Mouse (Mus musculus) intestine, embryonic 15.5 days (tissue): ENCODE measurements around the gene Med8. TPM values are rescaled to one million over a fixed set of nuclear protein-coding genes. Genes with fewer than 3 reads are reported as not detected.

Experiments
- ATAC-seq: fragments of 200-750 bp; cut with Nextera tagmentation; 2 replicates; pipeline ENCODE4 v1.8.0; 2017; ENCODE audit warnings: moderate TSS enrichment, moderate library complexity
- H3K27ac ChIP-seq: fragments of 300-500 bp; sonication (generic); 2 replicates; pipeline ENCODE4 v1.5.1; 2015; ENCODE audit warnings: mild to moderate bottlenecking, inconsistent platforms
- H3K27me3 ChIP-seq: fragments of 300-500 bp; sonication (generic); replicated peaks from 2 replicates; pipeline ENCODE4 v1.6.1; 2015; ENCODE audit warnings: inconsistent platforms
- H3K36me3 ChIP-seq: fragments of 300-500 bp; sonication (generic); 2 replicates; pipeline ENCODE4 v1.6.1; 2015; ENCODE audit warnings: inconsistent platforms
- H3K4me1 ChIP-seq: fragments of 300-500 bp; sonication (generic); replicated peaks from 2 replicates; pipeline ENCODE4 v1.6.1; 2015; ENCODE audit warnings: inconsistent platforms
- H3K4me2 ChIP-seq: fragments of 300-500 bp; sonication (generic); replicated peaks from 2 replicates; pipeline ENCODE4 v1.6.1; 2015; ENCODE audit warnings: mild to moderate bottlenecking, inconsistent platforms
- H3K4me3 ChIP-seq: fragments of 300-500 bp; sonication (generic); replicated peaks from 2 replicates; pipeline ENCODE4 v1.5.1; 2015; ENCODE audit warnings: inconsistent platforms
- H3K9ac ChIP-seq: fragments of 300-500 bp; sonication (generic); 2 replicates; pipeline ENCODE4 v1.6.1; 2015; ENCODE audit warnings: inconsistent platforms
- H3K9me3 ChIP-seq: fragments of 300-500 bp; sonication (generic); 2 replicates; pipeline ENCODE4 v1.6.1; 2016; ENCODE audit warnings: inconsistent platforms
- whole genome bisulfite sequencing: fragments of 180-500 bp; shearing (Covaris S2); methylation state at CpG from one replicate; pipeline ENCODE4 v1.1.7; 2015; 5-methylcytosine and 5-hydroxymethylcytosine counted together
- polyA plus RNA-seq: library from polyadenylated mRNA; unstranded; fragments of >200 nt; fragmentation: Nextera tagmentation; extraction: Ambion mirVana; gene quantifications from 2 replicates; pipeline ENCODE4 v1.2.1, GENCODE M21; 2015

Gene Med8
- polyA plus RNA-seq, 1 experiment from 2014 or later = 103 TPM

- H3K4me1 ChIP-seq = peaks cover 15% of the 10 kb centered on the region
- no peaks in the 10 kb centered on the region for H3K36me3 ChIP-seq
- ATAC-seq = no peak
- H3K27ac ChIP-seq = no peak overlapping the region
- H3K9me3 ChIP-seq = no peaks in the 10 kb centered on the region
- H3K9ac ChIP-seq = no peak overlapping the region
- 84% methylated on average over 10 of the region's 10 CpGs for WGBS
- H3K27me3 ChIP-seq = no peaks in the 10 kb centered on the region
- H3K4me3 ChIP-seq = no peak overlapping the region
- no peak overlapping the region for H3K4me2 ChIP-seq
Measured at GRCm38 (mm10) chr4:118445088-118445487, 36.0 kb downstream of the Med8 start.

DNA sequence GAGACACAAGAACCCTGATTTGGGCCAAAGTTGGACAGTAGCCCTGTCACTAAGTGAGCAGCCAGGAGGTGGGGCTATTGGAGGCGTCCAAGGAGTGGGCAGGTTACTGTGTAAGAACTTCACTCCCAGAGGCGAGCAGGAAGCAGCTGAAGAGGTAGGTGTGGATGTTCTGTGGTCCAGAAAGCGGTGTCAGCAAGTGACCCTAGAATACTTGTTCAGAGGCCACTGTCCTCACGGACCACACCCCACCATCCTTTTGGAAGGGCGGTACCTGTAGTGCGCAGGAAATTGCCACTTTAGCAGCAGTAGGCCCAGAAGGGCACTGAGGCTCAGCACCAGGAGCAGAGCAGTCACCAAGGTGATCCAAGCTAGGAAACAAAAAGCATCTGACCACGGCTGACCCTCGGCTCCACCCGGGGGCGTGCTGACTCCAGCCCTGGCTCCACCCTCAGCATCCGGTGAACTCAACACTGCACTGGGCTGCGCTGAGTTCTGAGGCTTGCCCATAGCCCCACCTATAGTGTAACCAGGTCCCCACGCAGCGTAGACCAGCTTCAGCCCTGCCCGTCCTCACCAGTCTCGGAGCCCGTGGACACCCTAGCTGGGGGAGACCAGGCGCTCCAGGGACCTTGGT, 36.8 kb downstream of the Med8 start:
- Histone ChIP-seq H3K4me1 (peaks cover 15% of the 10 kb centered on the region), H3K27ac (no peak overlapping the region), H3K9me3 (no peaks in the 10 kb centered on the region), H3K27me3 (no peaks in the 10 kb centered on the region), H3K36me3 (no peaks in the 10 kb centered on the region), H3K4me3 (peak overlapping the region; percentile 40), H3K4me2 (peak overlapping the region; percentile 88), H3K9ac (peak overlapping the region; percentile 46; the same call in 1 of the 2 replicates)
- WGBS = 23% methylated on average over 18 of the region's 18 CpGs
- ATAC-seq = peak; percentile 77

GRCm38 (mm10) chr4:118446415-118447153, 37.4 kb downstream of the Med8 start:
- H3K9me3 ChIP-seq = no peaks in the 10 kb centered on the region
- H3K27ac ChIP-seq = no peak overlapping the region
- H3K9ac ChIP-seq = peak overlapping the region; percentile 46; the same call in 1 of the 2 replicates
- no peaks in the 10 kb centered on the region for H3K36me3 ChIP-seq
- ATAC-seq = peak; percentile 60
- H3K4me2 ChIP-seq = peak overlapping the region; percentile 88
- WGBS = 28% methylated on average over 24 of the region's 24 CpGs
- peaks cover 15% of the 10 kb centered on the region for H3K4me1 ChIP-seq
- H3K27me3 ChIP-seq = no peaks in the 10 kb centered on the region
- H3K4me3 ChIP-seq = peak overlapping the region; percentile 40

- 69% methylated on average over 9 of the region's 9 CpGs for WGBS
- ATAC-seq = no peak
- no peak within 1 kb of the TSS for H3K27ac ChIP-seq
Measured at GRCm38 (mm10) chr4:118457345-118457975, 48.3 kb downstream of the Med8 start, which contains the start of gene Mpl. Gene Mpl (minus strand): TSS chr4:118457513.

DNA sequence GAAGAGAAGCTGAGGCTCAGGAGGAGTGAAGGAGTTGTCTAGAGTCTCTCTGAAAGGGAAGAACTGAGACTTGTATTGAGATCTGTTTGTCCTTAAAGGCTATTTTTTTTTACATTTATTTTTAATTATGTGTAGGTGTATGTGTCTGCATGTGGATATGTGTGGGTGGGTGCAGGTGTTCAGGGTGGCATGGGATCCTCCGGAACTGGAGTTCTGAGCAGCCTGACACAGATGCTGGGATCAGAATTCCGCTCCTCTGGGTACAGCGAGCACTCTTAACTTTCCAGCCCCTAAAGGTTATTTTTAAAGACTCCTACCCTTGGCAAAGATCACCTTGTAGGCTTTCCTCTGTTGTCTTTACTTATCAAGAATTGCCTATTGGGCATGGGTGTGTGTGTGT, 55.8 kb downstream of the Med8 start:
- no peak overlapping the region for H3K4me3 ChIP-seq
- H3K27me3 ChIP-seq = no peaks in the 10 kb centered on the region
- no peaks in the 10 kb centered on the region for H3K36me3 ChIP-seq
- H3K9me3 ChIP-seq = no peaks in the 10 kb centered on the region
- no peak overlapping the region for H3K4me2 ChIP-seq
- H3K4me1 ChIP-seq = 0 out of 2 replicates have a peak, but pooled peaks cover 3% of the 10 kb centered on the region
- H3K27ac ChIP-seq = no peak overlapping the region
- no peak overlapping the region for H3K9ac ChIP-seq
- WGBS = 92% methylated on average over 3 of the region's 3 CpGs
- ATAC-seq = no peak

More at GRCm38 (mm10) chr4:118457345-118457975, 48.3 kb downstream of the Med8 start, which contains the start of gene Mpl:
- Histone ChIP-seq H3K27me3 (no peaks in the 10 kb centered on the region), H3K9me3 (no peaks in the 10 kb centered on the region), H3K4me1 (no peaks in the 10 kb centered on the region), H3K4me3 (no peak within 1 kb of the TSS), H3K4me2 (no peak within 1 kb of the TSS), H3K36me3 (no peaks in the 10 kb centered on the region), H3K9ac (no peak within 1 kb of the TSS)

Other genes with a start within 250 kb of the Med8 start
- gene Kdm4a, start 229.3 kb upstream of the Med8 start, polyA plus RNA-seq = 24.7 and 25.2 TPM in 2 replicates
- 57.7 and 62.4 TPM in 2 replicates for gene Ptprf, start 117.9 kb upstream of the Med8 start, polyA plus RNA-seq
- 4.4 and 5.1 TPM in 2 replicates for gene Szt2, start 64 bp upstream of the Med8 start, polyA plus RNA-seq
- 178 and 197 TPM in 2 replicates for gene Elovl1, start 18.8 kb downstream of the Med8 start, polyA plus RNA-seq
- 223 and 226 TPM in 2 replicates for gene Cdc20, start 28.0 kb downstream of the Med8 start, polyA plus RNA-seq
- gene Mpl, start 48.2 kb downstream of the Med8 start, polyA plus RNA-seq = 0.30 and 0.31 TPM in 2 replicates
- gene Tie1, start 80.7 kb downstream of the Med8 start, polyA plus RNA-seq = 22.5 and 23.7 TPM in 2 replicates
- gene 2610528J11Rik, start 117.7 kb downstream of the Med8 start, polyA plus RNA-seq = 73.5 and 80.3 TPM in 2 replicates
- 10.7 and 14.3 TPM in 2 replicates for gene Tmem125, start 134.7 kb downstream of the Med8 start, polyA plus RNA-seq
- gene Cfap57, start 211.4 kb downstream of the Med8 start, polyA plus RNA-seq = 0.55 and 0.58 TPM in 2 replicates
- 125 and 144 TPM in 2 replicates for gene Ebna1bp2, start 211.5 kb downstream of the Med8 start, polyA plus RNA-seq
- gene Olfr62, start 249.6 kb downstream of the Med8 start, polyA plus RNA-seq = not detected in 2 replicates